14 mouse cellular contexts compared by ENCODE assay signal in genomic region chr4:46840146-46840545, GRCm38 (mm10).
"Had no signal": no experiment of that assay in that cellular context is flagged by ENCODE, and none has a peak within 500 bp of the region (broad histone marks: within the 10 kb centered on the region; RNA-seq: fewer than 3 reads in every experiment).

No protein-coding gene starts in this region.

- H3K9me3 ChIP-seq: limb, embryonic 15.5 days; liver, embryonic 12.5 days; lung, embryonic 15.5 days; midbrain, embryonic 12.5 days; neural tube, embryonic 13.5 days had no signal

- H3K36me3 ChIP-seq: limb, embryonic 15.5 days; liver, embryonic 12.5 days; lung, embryonic 15.5 days; midbrain, embryonic 12.5 days; neural tube, embryonic 13.5 days had no signal

- ATAC-seq: liver, embryonic 12.5 days; midbrain, embryonic 16.5 days had no signal

- H3K4me1 ChIP-seq: lung, embryonic 15.5 days; midbrain, embryonic 12.5 days had no signal

- H3K4me2 ChIP-seq: limb, embryonic 15.5 days; liver, embryonic 12.5 days; lung, embryonic 15.5 days; midbrain, embryonic 12.5 days; neural tube, embryonic 13.5 days had no signal

- H3K4me3 ChIP-seq: limb, embryonic 15.5 days; liver, embryonic 12.5 days; lung, embryonic 15.5 days; midbrain, embryonic 12.5 days; neural tube, embryonic 13.5 days had no signal

- H3K9ac ChIP-seq: limb, embryonic 15.5 days; liver, embryonic 12.5 days; lung, embryonic 15.5 days; midbrain, embryonic 12.5 days; neural tube, embryonic 13.5 days had no signal

- H3K27ac ChIP-seq: limb, embryonic 15.5 days; liver, embryonic 12.5 days; lung, embryonic 15.5 days; macrophage; midbrain, embryonic 12.5 days; neural tube, embryonic 13.5 days had no signal

- DNase-seq: kidney, postnatal 25 days; lung, postnatal 14 days; retina, postnatal 1 day; right cerebral cortex, postnatal 4 days; spleen, adult 18-20 months; thymus, adult 18-20 months; thymus, postnatal 14 days had no signal

- H3K27me3 ChIP-seq: limb, embryonic 15.5 days; lung, embryonic 15.5 days; midbrain, embryonic 12.5 days; neural tube, embryonic 13.5 days had no signal
